Mouse (Mus musculus): ENCODE measurements around the gene Lyrm4. TPM values are rescaled to one million over a fixed set of nuclear protein-coding genes. Genes with fewer than 3 reads are reported as not detected.

The Lyrm4 gene
- 10.1 TPM for polyA plus RNA-seq (2014; fragmentation: Illumina TruSeq; extraction: RNeasy Lipid Tissue Mini Kit (QIAGEN cat#74804); ENCODE audit: insufficient read depth, low read depth, low replicate concordance)

DNA sequence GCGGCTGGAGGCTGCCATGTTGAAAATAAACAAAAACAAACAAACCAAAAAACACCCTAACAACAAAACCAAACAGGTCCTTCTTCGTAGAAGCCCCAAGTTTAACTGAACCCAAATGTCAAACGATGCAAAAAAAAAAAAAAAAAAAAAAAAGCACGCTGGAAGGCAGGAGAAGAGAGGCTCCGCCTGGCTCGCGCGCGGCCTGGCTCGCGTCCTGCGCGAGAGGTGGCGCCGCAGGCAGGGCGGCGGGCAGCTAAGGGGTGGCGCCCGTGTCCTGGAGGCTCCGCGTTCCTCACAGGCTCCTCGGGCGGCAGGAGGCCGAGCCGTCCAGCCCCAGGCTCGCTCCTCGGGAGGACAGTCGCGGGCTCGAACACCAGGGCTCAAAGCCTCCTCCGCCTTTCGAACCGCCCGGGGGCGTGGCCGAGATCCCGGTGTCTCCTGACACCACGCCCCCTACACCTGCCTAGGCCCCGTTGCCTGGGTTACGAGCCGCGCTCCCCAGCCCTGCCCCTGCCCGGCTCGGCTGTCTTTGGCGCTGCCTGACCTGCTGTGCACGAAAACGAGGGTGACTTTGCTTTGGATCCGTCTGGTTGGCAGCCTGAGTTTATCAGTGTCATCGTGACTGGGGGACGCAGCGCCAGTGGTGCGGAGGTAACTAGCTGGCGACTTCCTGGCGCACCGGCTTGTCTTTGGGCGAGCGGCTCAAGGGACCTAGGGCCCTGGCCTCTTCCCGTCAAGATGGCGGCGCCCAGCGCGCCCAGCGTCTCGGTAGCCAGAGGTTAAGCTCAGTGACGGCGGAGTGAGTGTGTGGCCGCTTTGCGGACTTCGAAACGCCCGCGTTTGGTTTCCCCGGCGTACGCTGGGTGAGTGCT, at the start of gene Lyrm4, which contains the start of gene Fars2:
Gene Lyrm4 (minus strand): TSS at position 384 of the 872 bp plus-strand sequence.
Gene Fars2 (plus strand): TSS at position 270 of the 872 bp plus-strand sequence.

GRCm38 (mm10) chr13:35958539-35958938, 158.8 kb downstream of the Lyrm4 start, which contains the start of gene Ppp1r3g:
Gene Ppp1r3g, plus strand, starts transcription at chr13:35958839.

Other genes with a start within 250 kb of the Lyrm4 start
- gene Rpp40, start 211.2 kb downstream of the Lyrm4 start, polyA plus RNA-seq (2014; fragmentation: Illumina TruSeq; extraction: RNeasy Lipid Tissue Mini Kit (QIAGEN cat#74804); ENCODE audit: insufficient read depth, low read depth, low replicate concordance): 6.3 TPM
- 0.09 TPM for gene Ppp1r3g, start 158.7 kb downstream of the Lyrm4 start, polyA plus RNA-seq (2014; fragmentation: Illumina TruSeq; extraction: RNeasy Lipid Tissue Mini Kit (QIAGEN cat#74804); ENCODE audit: insufficient read depth, low read depth, low replicate concordance)
- 21.1 TPM for gene Fars2, start 114 bp downstream of the Lyrm4 start, polyA plus RNA-seq (2014; fragmentation: Illumina TruSeq; extraction: RNeasy Lipid Tissue Mini Kit (QIAGEN cat#74804); ENCODE audit: insufficient read depth, low read depth, low replicate concordance)

All from lung, adult 10 weeks (tissue).